In genomic region chr1:119253371-119253851, GRCm38 (mm10) we compare ENCODE assay signal across 12 mouse cellular contexts.
DNase-seq lines count a peak whose midpoint lies in the region; ATAC-seq and TF ChIP-seq lines count a peak whose summit lies in the region.
"Had no signal": no experiment of that assay in that cellular context is flagged by ENCODE, and none has a peak within 500 bp of the region (broad histone marks: within the 10 kb centered on the region; RNA-seq: fewer than 3 reads in every experiment).

No protein-coding gene starts in this region.

- no peaks in the 10 kb centered on the region for H3K9me3 ChIP-seq in kidney, postnatal 0 days (replicated peaks; ENCODE audit: low read length)
- no peaks in the 10 kb centered on the region for H3K9me3 ChIP-seq in forebrain, embryonic 14.5 days (replicated peaks; ENCODE audit: control insufficient read depth, low read length)
- H3K9me3 ChIP-seq: hindbrain, embryonic 15.5 days; limb, embryonic 13.5 days had no signal

- WGBS in kidney, postnatal 0 days = 52% methylated on average over 7 of the region's 7 CpGs
- WGBS in forebrain, embryonic 14.5 days = 74% methylated on average over 7 of the region's 7 CpGs

- no peaks in the 10 kb centered on the region for H3K4me1 ChIP-seq in kidney, postnatal 0 days (replicated peaks; ENCODE audit: insufficient read depth, low read length)
- H3K4me1 ChIP-seq in forebrain, embryonic 14.5 days (ENCODE audit: control insufficient read depth, insufficient read depth, low read length) = no peaks in the 10 kb centered on the region
- H3K4me1 ChIP-seq: limb, embryonic 13.5 days had no signal

- H3K27me3 ChIP-seq in kidney, postnatal 0 days (ENCODE audit: insufficient read depth, low read length) = no peaks in the 10 kb centered on the region
- no peaks in the 10 kb centered on the region for H3K27me3 ChIP-seq in forebrain, embryonic 14.5 days (replicated peaks; ENCODE audit: control insufficient read depth, insufficient read depth, low read length)
- H3K27me3 ChIP-seq: hindbrain, embryonic 15.5 days; limb, embryonic 13.5 days had no signal

- H3K9ac ChIP-seq in kidney, postnatal 0 days (ENCODE audit: low read depth, low read length) = no peak overlapping the region
- H3K9ac ChIP-seq in forebrain, embryonic 14.5 days (ENCODE audit: low read length) = no peak overlapping the region
- H3K9ac ChIP-seq: hindbrain, embryonic 15.5 days; limb, embryonic 13.5 days had no signal

- no peaks in the 10 kb centered on the region for H3K36me3 ChIP-seq in kidney, postnatal 0 days (ENCODE audit: insufficient read depth, low read length)
- H3K36me3 ChIP-seq in forebrain, embryonic 14.5 days (ENCODE audit: control insufficient read depth, insufficient read depth, low read length) = no peaks in the 10 kb centered on the region
- H3K36me3 ChIP-seq: hindbrain, embryonic 15.5 days; limb, embryonic 13.5 days had no signal

- no peak overlapping the region for H3K4me3 ChIP-seq in kidney, postnatal 0 days (replicated peaks; ENCODE audit: low read depth, low read length)
- H3K4me3 ChIP-seq in forebrain, embryonic 14.5 days (ENCODE audit: low read depth, low read length) = no peak overlapping the region
- H3K4me3 ChIP-seq: hindbrain, embryonic 15.5 days; limb, embryonic 13.5 days; myocyte had no signal

- peak; percentile 14 for DNase-seq in embryo, embryonic 10.5 days (ENCODE audit: low spot score)
- DNase-seq in embryo, embryonic 9.5 days (ENCODE audit: extremely low spot score) = no peak
- DNase-seq in kidney, postnatal 0 days (ENCODE audit: low spot score) = peak; percentile 72
- no peak for DNase-seq in kidney, adult 8-10 months
- DNase-seq in heart, adult 8-10 months (ENCODE audit: low spot score) = peak; percentile 52
- DNase-seq in lung, postnatal 10 days = peak; percentile 47
- no peak for DNase-seq in forebrain, embryonic 14.5 days (ENCODE audit: low spot score)
- no peak for DNase-seq in right cerebral cortex, postnatal 10 days (ENCODE audit: low spot score in 2 of 2)
- DNase-seq: gastrocnemius, postnatal 14 days had no signal

- H3K4me2 ChIP-seq in kidney, postnatal 0 days (ENCODE audit: low read length) = no peak overlapping the region
- no peak overlapping the region for H3K4me2 ChIP-seq in forebrain, embryonic 14.5 days (ENCODE audit: low read length)
- H3K4me2 ChIP-seq: hindbrain, embryonic 15.5 days; limb, embryonic 13.5 days had no signal

- no peak; the same call in 1 of the 2 replicates for ATAC-seq in kidney, postnatal 0 days (replicated peaks; ENCODE audit: low FRiP score, low read depth)
- no peak for ATAC-seq in forebrain, embryonic 14.5 days

- no peak for TF ChIP-seq CTCF in kidney, postnatal 0 days (IDR thresholded peaks at IDR 0.05; ENCODE audit: low read depth)

- H3K27ac ChIP-seq in kidney, postnatal 0 days = no peak overlapping the region
- no peak overlapping the region for H3K27ac ChIP-seq in forebrain, embryonic 14.5 days (ENCODE audit: low read depth, low read length)
- H3K27ac ChIP-seq: hindbrain, embryonic 15.5 days; limb, embryonic 13.5 days had no signal

Comparison
In these comparisons a context has a peak if more than half of its experiments do, and no peak if none do; other contexts are left out.
1. DNase-seq: peak in embryo, embryonic 10.5 days (single experiment), kidney, postnatal 0 days (single experiment), heart, adult 8-10 months (single experiment) and lung, postnatal 10 days (single experiment); none in embryo, embryonic 9.5 days (single experiment), kidney, adult 8-10 months (0 of 2), forebrain, embryonic 14.5 days (single experiment) and right cerebral cortex, postnatal 10 days (0 of 2).